12 mouse cellular contexts compared by ENCODE assay signal in the genomic region with DNA sequence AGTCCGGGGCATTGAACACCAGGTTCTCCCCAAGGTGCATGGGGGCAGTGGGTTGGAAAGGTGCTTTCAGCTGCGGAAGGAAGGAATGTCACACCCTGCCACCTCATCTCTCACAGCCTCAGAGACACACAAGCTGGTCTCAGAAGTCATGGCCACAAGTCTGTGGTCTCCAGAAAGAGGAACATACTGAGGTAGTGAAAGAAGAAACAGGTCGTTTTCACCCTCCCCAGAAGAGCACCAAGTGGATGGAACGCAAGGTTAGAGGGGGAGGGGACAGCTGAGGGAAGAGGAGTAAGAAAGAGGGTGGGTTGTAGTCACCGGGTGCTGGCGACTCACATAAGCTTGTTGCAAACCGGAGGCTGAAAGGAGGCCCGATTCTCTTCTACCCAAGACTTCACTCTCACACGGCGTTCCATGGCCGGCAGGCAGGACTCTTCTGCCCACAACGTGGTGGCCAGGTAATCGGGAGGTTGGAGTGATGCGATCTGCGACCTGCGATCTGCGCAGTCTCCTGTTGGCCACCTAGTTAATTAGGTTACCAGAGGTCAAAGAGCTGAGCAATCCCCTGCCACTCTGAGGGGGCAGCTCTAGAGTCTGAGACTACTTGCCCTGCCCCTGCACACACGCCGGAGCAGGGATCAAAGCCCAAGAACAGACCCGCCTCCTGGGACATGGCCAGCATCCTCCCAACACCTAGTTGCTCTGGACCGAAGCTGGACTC. TPM values are rescaled to one million over a fixed set of nuclear protein-coding genes. Genes with fewer than 3 reads are reported as not detected.
A peak's percentile ranks its signal among the peaks of the same experiment; 100 is the strongest.
DNase-seq lines count a peak whose midpoint lies in the region; ATAC-seq and TF ChIP-seq lines count a peak whose summit lies in the region.
"Had no signal": no experiment of that assay in that cellular context is flagged by ENCODE, and none has a peak within 500 bp of the region (broad histone marks: within the 10 kb centered on the region; RNA-seq: fewer than 3 reads in every experiment).

No protein-coding gene starts in this region.

- H3K4me3 ChIP-seq in lung, adult 2 months (replicated peaks; ENCODE audit: extremely low read depth, low read depth, low read length), result peak overlapping the region; percentile 60
- peak overlapping the region; percentile 37 for H3K4me3 ChIP-seq in liver, embryonic 15.5 days (replicated peaks)
- H3K4me3 ChIP-seq in spleen, adult 2 months (ENCODE audit: extremely low read depth, insufficient read depth, insufficient read length), result peak overlapping the region; percentile 82
- H3K4me3 ChIP-seq in forebrain, embryonic 14.5 days (ENCODE audit: low read depth, low read length), result no peak overlapping the region
- H3K4me3 ChIP-seq: forebrain, embryonic 15.5 days; heart, embryonic 13.5 days had no signal

- ATAC-seq in liver, embryonic 15.5 days (ENCODE audit: insufficient read depth), result peak; percentile 40; the same call in 1 of the 2 replicates
- no peak for ATAC-seq in forebrain, embryonic 14.5 days
- ATAC-seq: forebrain, embryonic 15.5 days had no signal

- no peaks in the 10 kb centered on the region for H3K27me3 ChIP-seq in liver, embryonic 15.5 days
- H3K27me3 ChIP-seq in spleen, adult 2 months (ENCODE audit: control insufficient read depth, insufficient read depth, low read length), result no peaks in the 10 kb centered on the region
- no peaks in the 10 kb centered on the region for H3K27me3 ChIP-seq in forebrain, embryonic 14.5 days (replicated peaks; ENCODE audit: control insufficient read depth, insufficient read depth, low read length)
- H3K27me3 ChIP-seq: forebrain, embryonic 15.5 days had no signal

- peak overlapping the region; percentile 81 for H3K27ac ChIP-seq in liver, embryonic 15.5 days (replicated peaks)
- peak overlapping the region; percentile 98 for H3K27ac ChIP-seq in spleen, adult 2 months (ENCODE audit: insufficient read depth, low read length)
- H3K27ac ChIP-seq in forebrain, embryonic 14.5 days (ENCODE audit: low read depth, low read length), result no peak overlapping the region
- H3K27ac ChIP-seq: forebrain, embryonic 15.5 days; heart, embryonic 13.5 days had no signal

- no peaks in the 10 kb centered on the region for H3K9me3 ChIP-seq in liver, embryonic 15.5 days (replicated peaks)
- no peaks in the 10 kb centered on the region for H3K9me3 ChIP-seq in forebrain, embryonic 14.5 days (replicated peaks; ENCODE audit: control insufficient read depth, low read length)
- H3K9me3 ChIP-seq: forebrain, embryonic 15.5 days; heart, embryonic 13.5 days had no signal

- no peak for TF ChIP-seq CTCF in lung, adult 2 months (IDR thresholded peaks at IDR 0.05; ENCODE audit: insufficient read depth, low read length)
- no peak for TF ChIP-seq CTCF in spleen, adult 2 months (IDR thresholded peaks at IDR 0.05; ENCODE audit: extremely low read depth, insufficient read depth, insufficient read length, insufficient replicate concordance)

- WGBS in lung, adult 2 months, result 76% methylated on average over 21 of the region's 21 CpGs
- WGBS in liver, embryonic 15.5 days (ENCODE audit: insufficient replicate concordance), result 41% methylated on average over 21 of the region's 21 CpGs
- WGBS in spleen, adult 2 months, result 12% methylated on average over 21 of the region's 21 CpGs
- 82% methylated on average over 21 of the region's 21 CpGs for WGBS in forebrain, embryonic 14.5 days

- no peaks in the 10 kb centered on the region for H3K36me3 ChIP-seq in liver, embryonic 15.5 days (replicated peaks)
- H3K36me3 ChIP-seq in spleen, adult 2 months (ENCODE audit: control insufficient read depth, insufficient read depth, low read length), result peaks cover 7% of the 10 kb centered on the region
- no peaks in the 10 kb centered on the region for H3K36me3 ChIP-seq in forebrain, embryonic 14.5 days (ENCODE audit: control insufficient read depth, insufficient read depth, low read length)
- H3K36me3 ChIP-seq: forebrain, embryonic 15.5 days; heart, embryonic 13.5 days had no signal

- peak; percentile 27; the same call in 1 of the 2 replicates for TF ChIP-seq POLR2A in lung, adult 2 months (IDR thresholded peaks at IDR 0.05; ENCODE audit: borderline replicate concordance, extremely low read depth, low read depth, low read length)
- TF ChIP-seq POLR2A in spleen, adult 2 months (IDR thresholded peaks at IDR 0.05; ENCODE audit: low read depth, low read length), result peak; percentile 91

- peak overlapping the region; percentile 9; the same call in 1 of the 2 replicates for H3K9ac ChIP-seq in liver, embryonic 15.5 days
- H3K9ac ChIP-seq in forebrain, embryonic 14.5 days (ENCODE audit: low read length), result no peak overlapping the region
- H3K9ac ChIP-seq: forebrain, embryonic 15.5 days; heart, embryonic 13.5 days had no signal

- H3K4me1 ChIP-seq in lung, adult 2 months (ENCODE audit: control insufficient read depth, insufficient read depth, low read length), result no peaks in the 10 kb centered on the region
- peaks cover 49% of the 10 kb centered on the region for H3K4me1 ChIP-seq in liver, embryonic 15.5 days (replicated peaks)
- peaks cover 48% of the 10 kb centered on the region for H3K4me1 ChIP-seq in spleen, adult 2 months (ENCODE audit: control insufficient read depth, insufficient read depth, insufficient read length)
- 0 out of 2 replicates have a peak, but pooled peaks cover 2% of the 10 kb centered on the region for H3K4me1 ChIP-seq in forebrain, embryonic 14.5 days (ENCODE audit: control insufficient read depth, insufficient read depth, low read length)

- no peak for DNase-seq in lung, adult 2 months
- DNase-seq in lung, postnatal 14 days, result no peak
- peak; percentile 68 for DNase-seq in c-Kit-positive CD71-negative TER-119-negative erythroid progenitor cells, embryonic 14.5 days (ENCODE audit: low read depth)
- peak; percentile 81 to 89 for DNase-seq in spleen, adult 2 months (ENCODE audit: low read depth in 1 of 2, low spot score in 2 of 2)
- no peak for DNase-seq in forebrain, embryonic 14.5 days (ENCODE audit: low spot score)
- no peak for DNase-seq in layer of hippocampus, adult 18-20 months (ENCODE audit: low spot score in 2 of 2)
- no peak for DNase-seq in testis, postnatal 10 days (ENCODE audit: low spot score)
- DNase-seq: adrenal gland, postnatal 25 days; midbrain, embryonic 14.5 days had no signal

- peak overlapping the region; percentile 48 for H3K4me2 ChIP-seq in liver, embryonic 15.5 days
- H3K4me2 ChIP-seq in forebrain, embryonic 14.5 days (ENCODE audit: low read length), result no peak overlapping the region
- H3K4me2 ChIP-seq: forebrain, embryonic 15.5 days; heart, embryonic 13.5 days had no signal

RNA-seq across cellular contexts. Expression of a gene that starts 1.3 kb away (rescaled TPM):
- 8.2 and 9.6 TPM in 2 replicates for polyA plus RNA-seq in lung, adult 2 months (2012; rRNA removed)
- 57.4 and 80.7 TPM in 2 replicates for polyA plus RNA-seq in liver, embryonic 15.5 days (2015; fragmentation: Nextera tagmentation; extraction: Ambion mirVana)
- 98.5 and 112 TPM in 2 replicates for polyA plus RNA-seq in spleen, adult 2 months (2012; rRNA removed)
- polyA plus RNA-seq in forebrain, embryonic 14.5 days (2014; fragmentation: Nextera tagmentation; extraction: Ambion mirVana), result 0.53 TPM in 1 of 2 replicates, not detected in the other
- under 1 TPM in 1 of 2 experiments, not detected in 1; 0.30 TPM for total RNA-seq in layer of hippocampus, adult 18-20 months (2021)
- polyA plus RNA-seq: forebrain, embryonic 15.5 days had no signal

Comparison
In these comparisons a context has a peak if more than half of its experiments do, and no peak if none do; other contexts are left out.
1. DNase-seq: peak in c-Kit-positive CD71-negative TER-119-negative erythroid progenitor cells, embryonic 14.5 days (single experiment) and spleen, adult 2 months (2 of 2); none in lung, adult 2 months (single experiment), lung, postnatal 14 days (single experiment), forebrain, embryonic 14.5 days (single experiment), layer of hippocampus, adult 18-20 months (0 of 2) and testis, postnatal 10 days (single experiment).